Mouse (Mus musculus) spleen, adult 2 months (tissue): ENCODE data around the gene 9230112D13Rik.

Experiments used
- CTCF ChIP-seq: fragments of 200-500 bp; IDR thresholded peaks from 2 replicates; pipeline ENCODE4 v1.5.1; 2011; ENCODE audit warnings: mild to moderate bottlenecking, inconsistent platforms; ENCODE audit not compliant: insufficient read depth, insufficient read length, insufficient replicate concordance; ENCODE audit errors: extremely low read depth
- POLR2A ChIP-seq: fragments of 200-500 bp; IDR thresholded peaks from 2 replicates; pipeline ENCODE4 v1.6.1; 2011; ENCODE audit warnings: low read depth, low read length, inconsistent platforms

DNA sequence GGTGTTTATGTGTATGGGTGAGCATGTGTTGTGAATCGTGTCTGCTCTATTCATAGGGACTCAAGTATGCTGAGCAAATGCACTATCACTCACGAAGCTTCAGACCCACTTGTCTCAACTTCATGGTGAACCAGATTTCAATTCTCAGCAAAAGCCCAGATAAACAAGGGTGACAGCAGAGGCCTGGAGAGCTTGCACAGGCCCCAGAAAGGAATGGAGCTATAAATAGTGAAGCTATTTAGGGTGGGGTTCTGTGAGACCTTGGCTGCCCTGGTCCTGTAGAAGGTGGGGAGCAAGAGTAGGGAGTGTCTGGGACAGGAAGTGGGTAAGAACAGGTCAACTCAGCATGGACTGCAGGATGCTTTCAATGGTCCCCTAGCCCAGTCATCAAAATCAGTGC lies 21.9 kb upstream of the 9230112D13Rik start:
- TF ChIP-seq CTCF (no peak), POLR2A (no peak)
